Mouse (Mus musculus) CH12.LX (cell line): ENCODE data around the gene Pdk1. TPM values are rescaled to one million over a fixed set of nuclear protein-coding genes. Genes with fewer than 3 reads are reported as not detected.
A peak's percentile ranks its signal among the peaks of the same experiment; 100 is the strongest.

Experiments used
- DNase-seq: peaks from one replicate; pipeline ENCODE4 v3.0.0-alpha.2; 2013; ENCODE audit errors: extremely low read depth
- H3K27ac ChIP-seq: 2 replicates; pipeline ENCODE4 v1.5.1; 2012; ENCODE audit warnings: low read depth, mild to moderate bottlenecking, control low read depth, moderate library complexity; ENCODE audit not compliant: insufficient read depth
- H3K27me3 ChIP-seq: replicated peaks from 2 replicates; pipeline ENCODE3; 2012; ENCODE audit warnings: inconsistent platforms
- H3K36me3 ChIP-seq, 2 experiments: replicated peaks in 1 of 2; 2 replicates each; pipeline versions ENCODE3 to v1.6.1; 2012; ENCODE audit warnings: inconsistent platforms in 1 of 2, low read length in 1 of 2, mild to moderate bottlenecking in 1 of 2, mixed read lengths in 1 of 2, moderate library complexity in 1 of 2; ENCODE audit not compliant: control insufficient read depth in 1 of 2, insufficient read depth in 1 of 2
- H3K4me1 ChIP-seq, 2 experiments: 2 replicates each; pipeline ENCODE4 v1.6.1; 2012; ENCODE audit warnings: inconsistent platforms in 1 of 2, moderate library complexity in 1 of 2; ENCODE audit not compliant: insufficient read depth in 2 of 2, control insufficient read depth in 1 of 2
- H3K4me2 ChIP-seq: 2 replicates; pipeline ENCODE4 v1.6.1; 2012; ENCODE audit warnings: low read depth, mild to moderate bottlenecking, control low read depth; ENCODE audit not compliant: poor library complexity, insufficient read depth, severe bottlenecking
- H3K4me3 ChIP-seq, 3 experiments: fragments of 150-350 bp in 1 of 3; sonication (generic) in 1 of 3; replicated peaks in 1 of 3; 2 replicates each; pipeline versions ENCODE3 to v1.5.1; 2011 to 2012; ENCODE audit warnings: low read depth in 2 of 3, low read length in 2 of 3, mild to moderate bottlenecking in 2 of 3, moderate library complexity in 2 of 3, control low read depth in 1 of 3, improper control_type of control experiment in 1 of 3, inconsistent platforms in 1 of 3, mixed read lengths in 1 of 3; ENCODE audit not compliant: poor library complexity in 1 of 3
- H3K79me2 ChIP-seq: replicated peaks from 2 replicates; pipeline ENCODE4 v1.6.1; 2012; ENCODE audit warnings: mild to moderate bottlenecking, moderate library complexity; ENCODE audit not compliant: control insufficient read depth, poor library complexity, insufficient read depth, severe bottlenecking; ENCODE audit errors: extremely low read depth
- H3K9ac ChIP-seq: 2 replicates; pipeline ENCODE4 v1.6.1; 2012; ENCODE audit warnings: low read depth, mild to moderate bottlenecking, control low read depth, moderate library complexity; ENCODE audit not compliant: insufficient read depth
- H3K9me3 ChIP-seq: replicated peaks from 2 replicates; pipeline ENCODE3; 2012; ENCODE audit warnings: low read length, inconsistent platforms, mixed read lengths
- CHD1 ChIP-seq: IDR thresholded peaks from 2 replicates; pipeline ENCODE4 v1.6.1; 2012; ENCODE audit warnings: low read depth, low read length, improper control_type of control experiment, inconsistent platforms
- CHD2 ChIP-seq: IDR thresholded peaks from 2 replicates; pipeline ENCODE4 v1.6.1; 2011; ENCODE audit warnings: low read length, improper control_type of control experiment
- CTCF ChIP-seq, 2 experiments: IDR thresholded peaks in 1 of 2; conservative IDR thresholded peaks in 1 of 2; 2 replicates each; pipeline ENCODE4 v1.5.1; 2011 to 2012; ENCODE audit warnings: low read depth in 2 of 2, low read length in 2 of 2, improper control_type of control experiment in 1 of 2, inconsistent platforms in 1 of 2, mild to moderate bottlenecking in 1 of 2, moderate library complexity in 1 of 2
- ELF1 ChIP-seq: IDR thresholded peaks from 2 replicates; pipeline ENCODE4 v1.6.1; 2014; ENCODE audit warnings: low read depth, mild to moderate bottlenecking, inconsistent platforms, low read length, improper control_type of control experiment
- EP300 ChIP-seq: IDR thresholded peaks from 2 replicates; pipeline ENCODE4 v1.6.1; 2011; ENCODE audit warnings: low read length, improper control_type of control experiment
- GABPA ChIP-seq: IDR thresholded peaks from 2 replicates; pipeline ENCODE4 v1.6.1; 2012; ENCODE audit warnings: low read depth, low read length, improper control_type of control experiment, inconsistent platforms; ENCODE audit not compliant: insufficient replicate concordance
- HCFC1 ChIP-seq: IDR thresholded peaks from 2 replicates; pipeline ENCODE4 v1.6.1; 2012; ENCODE audit warnings: low read depth, mild to moderate bottlenecking, inconsistent platforms, low read length, improper control_type of control experiment
- IRF4 ChIP-seq: IDR thresholded peaks from 2 replicates; pipeline ENCODE4 v1.6.1; 2014; ENCODE audit warnings: low read depth, mild to moderate bottlenecking, inconsistent platforms, low read length, improper control_type of control experiment
- JUN ChIP-seq: IDR thresholded peaks from 2 replicates; pipeline ENCODE4 v1.6.1; 2011; ENCODE audit warnings: low read depth, mild to moderate bottlenecking, low read length, improper control_type of control experiment, moderate library complexity; ENCODE audit not compliant: insufficient read depth
- JUND ChIP-seq: conservative IDR thresholded peaks from 2 replicates; pipeline ENCODE4 v1.6.1; 2011; ENCODE audit warnings: low read depth, low read length, improper control_type of control experiment
- KAT2A ChIP-seq: IDR thresholded peaks from 2 replicates; pipeline ENCODE4 v1.6.1; 2012; ENCODE audit warnings: low read length, improper control_type of control experiment, inconsistent platforms; ENCODE audit not compliant: insufficient replicate concordance
- MAFK ChIP-seq: IDR thresholded peaks from 2 replicates; pipeline ENCODE4 v1.6.1; 2011; ENCODE audit warnings: low read length, improper control_type of control experiment; ENCODE audit not compliant: insufficient replicate concordance
- MAZ ChIP-seq: IDR thresholded peaks from 2 replicates; pipeline ENCODE4 v1.6.1; 2012; ENCODE audit warnings: low read depth, mild to moderate bottlenecking, inconsistent platforms, low read length, improper control_type of control experiment, moderate library complexity
- MEF2A ChIP-seq: IDR thresholded peaks from 2 replicates; pipeline ENCODE4 v1.6.1; 2014; ENCODE audit warnings: low read depth, mild to moderate bottlenecking, inconsistent platforms, low read length, improper control_type of control experiment, borderline replicate concordance
- MXI1 ChIP-seq: IDR thresholded peaks from 2 replicates; pipeline ENCODE4 v1.6.1; 2011; ENCODE audit warnings: mild to moderate bottlenecking, low read depth, low read length, improper control_type of control experiment
- MYC ChIP-seq: IDR thresholded peaks from 2 replicates; pipeline ENCODE4 v1.6.1; 2011; ENCODE audit warnings: low read depth, mild to moderate bottlenecking, improper control_type of control experiment, low read length
- NELFE ChIP-seq: IDR thresholded peaks from 2 replicates; pipeline ENCODE4 v1.6.1; 2011; ENCODE audit warnings: low read depth, low read length, improper control_type of control experiment
- NRF1 ChIP-seq: IDR thresholded peaks from 2 replicates; pipeline ENCODE4 v1.6.1; 2014; ENCODE audit warnings: low read depth, mild to moderate bottlenecking, inconsistent platforms, low read length, improper control_type of control experiment, moderate library complexity
- PAX5 ChIP-seq: IDR thresholded peaks from 2 replicates; pipeline ENCODE4 v1.6.1; 2012; ENCODE audit warnings: low read length, inconsistent platforms, mixed read lengths
- POLR2A ChIP-seq: IDR thresholded peaks from 2 replicates; pipeline ENCODE4 v1.6.1; 2011; ENCODE audit warnings: low read depth, mild to moderate bottlenecking, improper control_type of control experiment, low read length
- RAD21 ChIP-seq: IDR thresholded peaks from 2 replicates; pipeline ENCODE4 v1.6.1; 2011; ENCODE audit warnings: low read depth, mild to moderate bottlenecking, low read length, improper control_type of control experiment, moderate library complexity
- RCOR1 ChIP-seq: conservative IDR thresholded peaks from 2 replicates; pipeline ENCODE4 v1.6.1; 2012; ENCODE audit warnings: low read depth, mild to moderate bottlenecking, inconsistent platforms, low read length, improper control_type of control experiment
- SIN3A ChIP-seq: IDR thresholded peaks from 2 replicates; pipeline ENCODE4 v1.6.1; 2012; ENCODE audit warnings: low read length, improper control_type of control experiment, inconsistent platforms
- SMC3 ChIP-seq: IDR thresholded peaks from 2 replicates; pipeline ENCODE4 v1.6.1; 2011; ENCODE audit warnings: low read depth, low read length, improper control_type of control experiment
- TBP ChIP-seq: conservative IDR thresholded peaks from 2 replicates; pipeline ENCODE4 v1.6.1; 2011; ENCODE audit warnings: low read depth, low read length, improper control_type of control experiment
- UBTF ChIP-seq: IDR thresholded peaks from 2 replicates; pipeline ENCODE4 v1.6.1; 2012; ENCODE audit warnings: low read depth, mild to moderate bottlenecking, inconsistent platforms, low read length, improper control_type of control experiment, moderate library complexity
- USF1 ChIP-seq: IDR thresholded peaks from 2 replicates; pipeline ENCODE4 v1.6.1; 2014; ENCODE audit warnings: low read depth, mild to moderate bottlenecking, inconsistent platforms, low read length, improper control_type of control experiment
- USF2 ChIP-seq: conservative IDR thresholded peaks from 2 replicates; pipeline ENCODE4 v1.6.1; 2011; ENCODE audit warnings: low read depth, low read length, improper control_type of control experiment
- ZC3H11A ChIP-seq: IDR thresholded peaks from 2 replicates; pipeline ENCODE4 v1.6.1; 2012; ENCODE audit warnings: low read depth, mild to moderate bottlenecking, inconsistent platforms, low read length, improper control_type of control experiment
- ZKSCAN1 ChIP-seq: IDR thresholded peaks from 2 replicates; pipeline ENCODE4 v1.6.1; 2012; ENCODE audit warnings: low read depth, inconsistent platforms, low read length, improper control_type of control experiment, borderline replicate concordance
- ZMIZ1 ChIP-seq: IDR thresholded peaks from 2 replicates; pipeline ENCODE4 v1.6.1; 2012; ENCODE audit warnings: low read depth, mild to moderate bottlenecking, inconsistent platforms, low read length, improper control_type of control experiment
- ZNF384 ChIP-seq: IDR thresholded peaks from 2 replicates; pipeline ENCODE4 v1.6.1; 2012; ENCODE audit warnings: low read depth, low read length, improper control_type of control experiment, inconsistent platforms
- dilution Hi-C: fragments of 300-500 bp; cut with MboI; formaldehyde crosslinking; loops from 2 replicates; pipeline ENCODE4 v1.14.3; 2020; ENCODE audit warnings: low sequenced_read_pairs; ENCODE audit not compliant: extremely low pct_unique_long_range_greater_than_20kb, extremely low pct_ligation_motif_present
- in situ Hi-C: fragments of 300-500 bp; cut with MboI; formaldehyde crosslinking; loops from 3 replicates; pipeline ENCODE4 v1.14.3; 2019; ENCODE audit warnings: low sequenced_read_pairs, low pct_ligation_motif_present, low pct_unique_long_range_greater_than_20kb, mixed read lengths
- polyA plus RNA-seq: library from polyadenylated mRNA; unstranded; fragments of >175 nt; gene quantifications from 2 replicates; pipeline ENCODE4 v1.2.1, GENCODE M21; 2012; ENCODE audit warnings: low read depth; ENCODE audit not compliant: insufficient read length
- total RNA-seq, 2 experiments: library from RNA; depleted of rRNA; stranded (reverse); fragments of 300-350 nt in 1 of 2; fragments of >200 nt in 1 of 2; gene quantifications; 2 replicates each; pipeline ENCODE4 v1.2.3; 2012 to 2014

Pdk1 gene
- total and polyA plus RNA-seq, 3 experiments: 35.9 to 78.5 (median 59.9) TPM

DNA sequence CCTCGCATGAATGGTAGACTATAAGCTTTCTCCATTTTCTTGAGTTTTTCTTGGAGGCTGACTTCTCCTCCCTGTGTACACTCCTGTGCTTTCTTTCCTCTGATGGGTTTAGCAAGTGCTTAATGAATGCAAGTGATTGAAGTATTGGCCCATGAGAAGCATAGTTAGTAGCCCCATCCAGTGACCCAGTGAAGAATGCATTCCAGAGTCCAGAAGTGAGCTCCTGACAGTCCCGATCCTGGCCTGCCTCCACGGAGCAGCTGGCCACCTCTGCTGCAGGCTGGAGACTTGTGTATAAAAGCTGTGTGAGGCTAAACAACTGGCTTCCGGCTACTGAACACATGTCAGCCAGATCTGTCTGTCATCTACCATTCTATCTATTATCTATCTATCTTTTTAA, 35.8 kb upstream of the Pdk1 start:
- dilution Hi-C loops: no loop called here
- TF ChIP-seq JUN: no peak
- TF ChIP-seq POLR2A: no peak
- TF ChIP-seq MXI1: no peak
- TF ChIP-seq RCOR1: no peak
- no peak for TF ChIP-seq PAX5
- TF ChIP-seq CHD1: no peak
- TF ChIP-seq MEF2A: no peak
- no peak for TF ChIP-seq TBP
- TF ChIP-seq ZNF384: no peak
- TF ChIP-seq MYC: no peak
- no peak for TF ChIP-seq UBTF
- no peak for TF ChIP-seq SIN3A
- no peak for TF ChIP-seq NELFE
- no peak for TF ChIP-seq USF1
- TF ChIP-seq ZMIZ1: no peak
- no peak for TF ChIP-seq HCFC1
- no peak for TF ChIP-seq NRF1
- TF ChIP-seq MAZ: no peak
- no peak for TF ChIP-seq ELF1
- TF ChIP-seq, all 38 proteins: peak for 0
- Histone ChIP-seq H3K4me2 (no peak overlapping the region), H3K4me1 (peaks cover 4 to 30% of the 10 kb centered on the region in 2 experiments; a peak in 3 of 4 replicates), H3K27ac (no peak overlapping the region), H3K27me3 (no peaks in the 10 kb centered on the region), H3K4me3 (no peak overlapping the region), H3K36me3 (peaks cover 0 to 20% of the 10 kb centered on the region in 2 experiments), H3K9ac (no peak overlapping the region), H3K9me3 (no peaks in the 10 kb centered on the region), H3K79me2 (no peaks in the 10 kb centered on the region)
- DNase-seq: no peak
- in situ Hi-C loops: no loop called here

DNA sequence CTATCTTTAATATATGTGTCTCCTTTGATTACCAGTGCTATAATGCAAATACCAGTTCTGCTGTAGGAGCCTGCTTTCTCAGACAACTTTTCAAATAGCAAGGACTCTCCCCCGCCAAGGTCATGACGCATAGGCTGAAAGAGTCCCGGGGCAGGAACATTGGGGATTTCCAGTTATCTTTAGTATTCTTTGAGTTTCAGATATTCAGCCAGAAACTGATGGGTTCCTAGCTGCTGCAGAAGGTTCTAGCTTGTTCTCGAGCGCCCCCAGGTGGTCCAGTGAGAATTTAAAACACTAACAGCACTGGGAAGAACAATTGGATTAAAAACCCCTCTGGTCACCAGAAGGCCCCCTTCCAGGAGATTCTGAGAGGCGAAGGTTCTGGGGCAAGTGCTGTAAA, 35.2 kb upstream of the Pdk1 start:
- no peaks in the 10 kb centered on the region for H3K79me2 ChIP-seq
- H3K27ac ChIP-seq: no peak overlapping the region
- peaks cover 0 to 24% of the 10 kb centered on the region in 2 experiments for H3K36me3 ChIP-seq
- peak overlapping the region; percentile 71 for H3K4me2 ChIP-seq
- in situ Hi-C loops: no loop called here
- H3K4me1 ChIP-seq: peaks cover 4 to 30% of the 10 kb centered on the region in 2 experiments; a peak in 3 of 4 replicates
- peak; percentile 87 for DNase-seq
- no peaks in the 10 kb centered on the region for H3K9me3 ChIP-seq
- dilution Hi-C loops: no loop called here
- H3K9ac ChIP-seq: peak overlapping the region; percentile 31; the same call in 1 of the 2 replicates
- H3K4me3 ChIP-seq: no peak overlapping the region
- no peaks in the 10 kb centered on the region for H3K27me3 ChIP-seq
- TF ChIP-seq ZC3H11A (peak; percentile 31; the same call in 1 of the 2 replicates), RAD21 (peak; percentile 89), KAT2A (no peak), NELFE (peak; percentile 34; the same call in 1 of the 2 replicates), EP300 (no peak; the same call in 1 of the 2 replicates), RCOR1 (no peak), JUN (no peak), UBTF (no peak), ZKSCAN1 (no peak), TBP (no peak), CHD2 (peak; percentile 11; the same call in 1 of the 2 replicates), CHD1 (no peak), JUND (0 out of 2 replicates have a peak, but pooled peaks have one; percentile 11), GABPA (no peak), MYC (no peak), MAFK (no peak), CTCF (conservative IDR thresholded peaks at IDR 0.05 in 1 of 2, IDR thresholded peaks at IDR 0.05 in 1 of 2; ENCODE audit: low read depth in 2 of 2, low read length in 2 of 2) (peak; percentile 38 to 84), ZNF384 (no peak), PAX5 (no peak), SMC3 (peak; percentile 68), ELF1 (peak; percentile 25; the same call in 1 of the 2 replicates), IRF4 (peak; percentile 62), USF2 (no peak), SIN3A (no peak)
